Mouse (Mus musculus): Measurements from ENCODE around the gene Ube2q2. TPM values are rescaled to one million over a fixed set of nuclear protein-coding genes. Genes with fewer than 3 reads are reported as not detected.
A peak's percentile ranks its signal among the peaks of the same experiment; 100 is the strongest.
"Not testable (repeated sequence)": the region's sequence is repeated elsewhere in the genome, so short reads cannot be mapped to it uniquely, and the experiment has no call there.

The Ube2q2 gene
- total RNA-seq (2014; rRNA removed) (17.4 and 18.2 TPM in 2 replicates), polyA plus RNA-seq (2012; rRNA removed) (5.5 and 6.5 TPM in 2 replicates)

- H3K27ac ChIP-seq (replicated peaks; ENCODE audit: insufficient read depth, low read depth, low read length): peak within 1 kb of the TSS; percentile 15; the same call in 1 of the 2 replicates
- H3K4me3 ChIP-seq (ENCODE audit: insufficient read depth, low read depth, low read length): peak within 1 kb of the TSS; percentile 60
- peak within 1 kb of the TSS; percentile 72 for H3K9ac ChIP-seq (ENCODE audit: low read depth, low read length)
- 0 out of 2 replicates have a peak, but pooled peaks cover 2% of the 10 kb centered on the region for H3K36me3 ChIP-seq (ENCODE audit: control insufficient read depth, insufficient read depth, low read length)
- no peaks in the 10 kb centered on the region for H3K27me3 ChIP-seq (ENCODE audit: control insufficient read depth, insufficient read depth, low read length)
- WGBS: 5% methylated on average over 74 of the region's 81 CpGs
- peak; percentile 41 for DNase-seq (ENCODE audit: extremely low read depth, low read depth, low spot score)
- TF ChIP-seq CTCF (IDR thresholded peaks at IDR 0.05; ENCODE audit: low read depth, low read length) (no peak), POLR2A (IDR thresholded peaks at IDR 0.05; ENCODE audit: extremely low read depth, insufficient read depth, low read length) (peak; percentile 74; the same call in 1 of the 2 replicates)
- peaks cover 16% of the 10 kb centered on the region for H3K79me2 ChIP-seq (ENCODE audit: control insufficient read depth, insufficient read depth, low read length)
- peaks cover 2% of the 10 kb centered on the region; the same call in 1 of the 2 replicates for H3K4me1 ChIP-seq (ENCODE audit: control insufficient read depth, insufficient read depth, low read length)
Observed at GRCm38 (mm10) chr9:55148854-55149498, at the start of gene Ube2q2. TSS of gene Ube2q2 (plus strand) at chr9:55148854.

GRCm38 (mm10) chr9:55101117-55101516, 47.5 kb upstream of the Ube2q2 start:
- Histone ChIP-seq H3K4me3 (ENCODE audit: insufficient read depth, low read depth, low read length) (no peak overlapping the region), H3K27me3 (ENCODE audit: control insufficient read depth, insufficient read depth, low read length) (no peaks in the 10 kb centered on the region), H3K9ac (ENCODE audit: low read depth, low read length) (no peak overlapping the region), H3K27ac (replicated peaks; ENCODE audit: insufficient read depth, low read depth, low read length) (no peak overlapping the region), H3K36me3 (ENCODE audit: control insufficient read depth, insufficient read depth, low read length) (no peaks in the 10 kb centered on the region), H3K79me2 (ENCODE audit: control insufficient read depth, insufficient read depth, low read length) (no peaks in the 10 kb centered on the region), H3K4me1 (ENCODE audit: control insufficient read depth, insufficient read depth, low read length) (no peaks in the 10 kb centered on the region)
- TF ChIP-seq CTCF (IDR thresholded peaks at IDR 0.05; ENCODE audit: low read depth, low read length) (no peak), POLR2A (IDR thresholded peaks at IDR 0.05; ENCODE audit: extremely low read depth, insufficient read depth, low read length) (no peak)
- WGBS: 60% methylated on average over 3 of the region's 3 CpGs
- DNase-seq (ENCODE audit: extremely low read depth, low read depth, low spot score): no peak

GRCm38 (mm10) chr9:55102186-55102835, 46.3 kb upstream of the Ube2q2 start:
- H3K27ac ChIP-seq (replicated peaks; ENCODE audit: insufficient read depth, low read depth, low read length): no peak overlapping the region
- no peak overlapping the region for H3K9ac ChIP-seq (ENCODE audit: low read depth, low read length)
- no peaks in the 10 kb centered on the region for H3K79me2 ChIP-seq (ENCODE audit: control insufficient read depth, insufficient read depth, low read length)
- no peaks in the 10 kb centered on the region for H3K4me1 ChIP-seq (ENCODE audit: control insufficient read depth, insufficient read depth, low read length)
- no peak for TF ChIP-seq CTCF (IDR thresholded peaks at IDR 0.05; ENCODE audit: low read depth, low read length)
- no peak for TF ChIP-seq POLR2A (IDR thresholded peaks at IDR 0.05; ENCODE audit: extremely low read depth, insufficient read depth, low read length)
- WGBS: 85% methylated on average over 8 of the region's 8 CpGs
- H3K36me3 ChIP-seq (ENCODE audit: control insufficient read depth, insufficient read depth, low read length): no peaks in the 10 kb centered on the region
- H3K4me3 ChIP-seq (ENCODE audit: insufficient read depth, low read depth, low read length): no peak overlapping the region
- no peaks in the 10 kb centered on the region for H3K27me3 ChIP-seq (ENCODE audit: control insufficient read depth, insufficient read depth, low read length)
- DNase-seq (ENCODE audit: extremely low read depth, low read depth, low spot score): no peak

GRCm38 (mm10) chr9:55102931-55103630, 45.6 kb upstream of the Ube2q2 start:
- Histone ChIP-seq H3K27me3 (ENCODE audit: control insufficient read depth, insufficient read depth, low read length) (no peaks in the 10 kb centered on the region), H3K36me3 (ENCODE audit: control insufficient read depth, insufficient read depth, low read length) (no peaks in the 10 kb centered on the region), H3K79me2 (ENCODE audit: control insufficient read depth, insufficient read depth, low read length) (no peaks in the 10 kb centered on the region), H3K4me3 (ENCODE audit: insufficient read depth, low read depth, low read length) (no peak overlapping the region), H3K4me1 (ENCODE audit: control insufficient read depth, insufficient read depth, low read length) (no peaks in the 10 kb centered on the region), H3K27ac (replicated peaks; ENCODE audit: insufficient read depth, low read depth, low read length) (no peak overlapping the region), H3K9ac (ENCODE audit: low read depth, low read length) (no peak overlapping the region)
- TF ChIP-seq POLR2A (IDR thresholded peaks at IDR 0.05; ENCODE audit: extremely low read depth, insufficient read depth, low read length) (no peak), CTCF (IDR thresholded peaks at IDR 0.05; ENCODE audit: low read depth, low read length) (no peak)
- WGBS: 93% methylated on average over 5 of the region's 5 CpGs
- DNase-seq (ENCODE audit: extremely low read depth, low read depth, low spot score): no peak

- Histone ChIP-seq H3K36me3 (ENCODE audit: control insufficient read depth, insufficient read depth, low read length) (no peaks in the 10 kb centered on the region), H3K4me3 (ENCODE audit: insufficient read depth, low read depth, low read length) (no peak overlapping the region), H3K79me2 (ENCODE audit: control insufficient read depth, insufficient read depth, low read length) (no peaks in the 10 kb centered on the region), H3K27ac (replicated peaks; ENCODE audit: insufficient read depth, low read depth, low read length) (no peak overlapping the region), H3K9ac (ENCODE audit: low read depth, low read length) (no peak overlapping the region), H3K4me1 (ENCODE audit: control insufficient read depth, insufficient read depth, low read length) (0 out of 2 replicates have a peak, but pooled peaks cover 2% of the 10 kb centered on the region), H3K27me3 (ENCODE audit: control insufficient read depth, insufficient read depth, low read length) (no peaks in the 10 kb centered on the region)
- no peak for TF ChIP-seq POLR2A (IDR thresholded peaks at IDR 0.05; ENCODE audit: extremely low read depth, insufficient read depth, low read length)
- TF ChIP-seq CTCF (IDR thresholded peaks at IDR 0.05; ENCODE audit: low read depth, low read length): peak; percentile 97
- WGBS: 33% methylated on average over 16 of the region's 16 CpGs
- DNase-seq (ENCODE audit: extremely low read depth, low read depth, low spot score): peak; percentile 79
Observed at GRCm38 (mm10) chr9:55110059-55110834, 38.4 kb upstream of the Ube2q2 start.

GRCm38 (mm10) chr9:55110835-55111217, 37.8 kb upstream of the Ube2q2 start:
- not testable (repeated sequence) for H3K4me3 ChIP-seq (ENCODE audit: insufficient read depth, low read depth, low read length); H3K9ac ChIP-seq (ENCODE audit: low read depth, low read length); H3K4me1 ChIP-seq (ENCODE audit: control insufficient read depth, insufficient read depth, low read length); H3K79me2 ChIP-seq (ENCODE audit: control insufficient read depth, insufficient read depth, low read length); H3K27ac ChIP-seq (replicated peaks; ENCODE audit: insufficient read depth, low read depth, low read length); H3K27me3 ChIP-seq (ENCODE audit: control insufficient read depth, insufficient read depth, low read length); H3K36me3 ChIP-seq (ENCODE audit: control insufficient read depth, insufficient read depth, low read length); DNase-seq (ENCODE audit: extremely low read depth, low read depth, low spot score)
- 12% methylated on average over 3 of the region's 3 CpGs for WGBS

Measured in liver, adult 2 months (tissue).